Mouse (Mus musculus) frontal cortex, postnatal 25 days (tissue): ENCODE data around the gene Casz1.

Experiments
- DNase-seq, 2 experiments: peaks; one replicate each; pipeline ENCODE4 v3.0.0; 2022; ENCODE audit warnings: low spot score in 2 of 2

The Casz1 gene

DNA sequence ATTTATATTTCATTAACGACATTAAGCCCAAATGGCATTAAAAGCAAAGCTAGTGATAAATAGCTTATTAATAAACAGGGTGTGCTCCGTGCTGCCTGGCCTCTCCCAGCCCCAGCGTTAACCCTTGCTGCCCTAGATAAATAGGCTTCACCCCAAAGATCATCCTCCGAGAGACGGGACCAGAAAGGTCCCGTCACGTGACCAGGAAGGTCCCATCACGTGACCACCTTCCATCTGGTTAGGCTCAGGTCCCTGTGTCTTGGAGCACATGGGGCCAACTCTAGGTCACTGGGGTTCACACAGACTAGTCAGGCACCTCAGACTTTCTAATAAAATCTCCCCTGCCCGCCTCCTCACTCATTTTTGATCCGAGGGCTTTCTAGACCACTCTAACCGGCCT lies 42.5 kb downstream of the Casz1 start:
- DNase-seq, result no peak

DNA sequence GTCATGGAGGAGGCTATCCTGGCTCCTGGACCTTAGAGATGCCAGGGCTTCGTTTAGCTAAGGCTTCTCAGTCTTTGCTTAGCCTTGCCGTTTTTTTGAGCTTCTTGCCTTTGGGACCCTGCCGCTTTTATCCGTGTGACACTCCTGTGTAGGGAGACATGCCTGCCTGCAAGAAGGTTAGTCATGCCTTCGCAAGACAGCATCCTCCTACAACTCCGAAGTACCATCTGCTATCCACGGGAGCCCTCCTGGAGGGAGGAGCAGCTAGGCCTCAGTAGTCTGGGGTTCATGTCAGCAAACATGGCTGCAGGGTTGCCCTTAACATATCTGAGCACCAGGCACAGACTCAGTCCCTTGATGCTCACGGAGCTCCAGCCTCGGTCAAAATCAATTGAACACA lies 43.4 kb downstream of the Casz1 start:
- no peak for DNase-seq

DNA sequence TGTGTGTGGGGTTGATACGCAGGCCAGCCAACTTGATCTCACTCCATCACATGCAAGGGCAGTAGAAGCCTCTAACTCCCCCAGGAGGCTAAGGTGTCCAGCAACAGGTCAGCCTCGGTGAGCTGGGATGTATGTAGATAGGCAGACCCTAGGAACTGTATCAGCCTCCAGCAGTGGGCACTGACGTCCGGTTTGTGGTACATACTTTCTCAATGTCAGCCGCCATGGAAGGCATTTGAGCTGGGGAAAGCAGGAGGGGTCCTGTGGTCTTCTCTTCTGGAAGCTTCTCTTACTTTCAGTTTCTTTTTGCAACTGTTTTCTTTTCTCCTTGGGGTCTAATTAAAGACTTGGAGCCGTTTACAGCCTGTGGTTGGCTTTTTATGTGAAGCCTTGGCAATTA lies 45.2 kb downstream of the Casz1 start:
- DNase-seq, result no peak

DNA sequence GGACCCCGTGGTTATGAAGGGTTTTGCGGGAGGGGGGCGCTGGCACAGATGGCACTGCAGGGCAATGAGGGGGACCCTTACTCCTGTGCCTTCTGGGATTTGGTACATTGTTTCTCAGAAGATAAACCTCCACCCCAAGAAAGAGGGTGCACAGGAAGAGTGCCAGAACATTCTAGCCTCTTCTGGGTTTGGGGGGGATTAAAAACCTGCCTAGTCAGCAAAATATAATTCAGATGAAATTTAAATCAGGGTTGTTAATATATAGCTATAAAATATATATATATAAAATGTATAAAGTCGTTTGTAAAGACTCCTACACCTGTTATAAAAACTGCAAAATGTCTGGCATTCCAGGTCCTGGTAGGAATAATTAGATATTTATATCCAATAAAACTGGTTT lies 48.8 kb downstream of the Casz1 start:
- no peak for DNase-seq

DNA sequence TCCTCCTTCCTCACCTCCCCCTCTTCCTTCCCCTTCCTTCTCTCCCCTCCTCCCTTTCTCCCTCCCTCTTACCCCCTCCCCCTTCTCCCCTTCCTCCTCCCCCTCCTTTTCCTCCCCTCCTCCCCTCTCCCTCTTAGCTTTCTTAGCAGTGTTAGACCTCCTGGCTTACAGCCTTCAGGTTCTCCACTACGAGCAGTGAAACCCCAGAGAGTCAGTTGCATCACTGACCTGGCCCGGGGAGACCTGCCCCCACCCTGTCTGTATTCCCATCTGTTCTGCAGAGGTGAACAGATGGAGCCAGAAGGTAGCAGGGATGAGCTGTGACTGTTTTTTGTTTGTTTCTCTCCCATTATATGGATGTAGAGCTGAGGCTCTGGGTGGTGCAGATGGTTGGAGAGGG lies 49.9 kb downstream of the Casz1 start:
- DNase-seq, result no peak

DNA sequence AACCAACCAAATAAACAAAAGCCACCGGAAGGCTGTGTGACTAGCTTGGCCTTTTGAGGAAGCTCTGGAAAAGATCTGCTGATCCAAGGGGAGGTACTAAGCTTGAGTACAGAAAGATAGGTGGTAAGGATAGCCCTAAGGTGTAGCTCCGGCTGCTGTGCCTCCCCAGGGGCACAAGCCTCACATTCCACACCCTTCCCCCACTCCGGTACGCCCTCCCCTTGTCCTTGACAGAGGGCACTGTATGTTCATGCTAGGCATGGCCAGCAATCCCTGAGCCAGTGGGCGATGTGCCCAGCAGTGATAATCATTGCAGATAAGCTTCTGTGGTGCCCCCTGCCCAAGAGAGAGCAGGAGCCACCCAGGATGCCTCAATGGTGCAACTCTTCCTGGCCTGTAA lies 51.3 kb downstream of the Casz1 start:
- no peak for DNase-seq

DNA sequence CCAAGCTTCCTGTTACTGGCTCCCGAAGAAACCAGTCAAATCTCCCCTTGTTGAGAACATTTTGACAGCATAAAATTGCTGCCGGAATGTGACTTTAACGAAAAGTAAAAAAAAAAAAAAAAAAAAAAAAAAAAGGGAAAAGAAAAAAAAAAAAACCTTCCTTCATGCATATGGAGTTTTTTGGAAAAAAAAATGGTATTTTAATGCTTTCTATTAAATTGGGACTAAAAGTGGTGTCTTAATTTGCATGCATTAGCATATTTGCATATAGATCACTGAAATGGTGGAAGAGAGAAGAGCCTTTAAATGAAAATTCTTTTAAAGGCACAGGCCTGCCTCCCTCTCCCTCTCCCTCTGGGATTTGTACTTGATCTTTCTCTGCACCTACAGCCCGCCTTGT lies 52.0 kb downstream of the Casz1 start:
- DNase-seq, result no peak

DNA sequence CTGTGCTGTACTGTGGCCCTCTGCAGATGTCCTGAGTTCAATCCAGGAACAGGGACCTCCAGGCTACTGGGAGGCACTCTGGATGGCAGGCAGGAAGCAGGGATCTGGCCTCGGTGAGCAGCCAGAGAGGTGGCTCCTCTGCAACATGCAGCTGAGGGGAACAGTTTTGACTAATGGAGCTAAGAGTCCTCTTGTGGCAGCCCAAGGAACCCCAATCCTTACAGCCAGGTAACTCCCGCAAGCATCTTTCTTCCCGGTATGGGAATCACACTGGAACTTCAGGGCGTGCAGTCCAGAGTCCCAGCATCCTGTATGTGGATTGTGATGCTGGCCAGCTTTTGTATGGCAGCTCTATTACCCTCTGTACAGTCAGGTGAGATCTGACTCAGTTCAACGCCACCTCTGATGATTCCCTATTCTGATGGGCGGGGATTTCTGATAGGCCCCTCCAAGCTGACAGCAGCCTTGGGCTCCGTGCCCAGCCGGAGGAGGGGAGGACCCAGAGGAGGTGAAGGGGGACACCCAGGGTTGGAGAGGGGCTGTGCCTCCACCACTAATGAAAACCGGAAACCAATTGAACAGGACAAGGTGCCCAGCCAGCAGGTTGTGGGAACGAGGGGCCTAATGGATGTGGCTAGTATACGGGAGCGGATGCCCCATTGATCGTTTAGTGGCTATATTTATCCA lies 53.3 kb downstream of the Casz1 start:
- no peak for DNase-seq

DNA sequence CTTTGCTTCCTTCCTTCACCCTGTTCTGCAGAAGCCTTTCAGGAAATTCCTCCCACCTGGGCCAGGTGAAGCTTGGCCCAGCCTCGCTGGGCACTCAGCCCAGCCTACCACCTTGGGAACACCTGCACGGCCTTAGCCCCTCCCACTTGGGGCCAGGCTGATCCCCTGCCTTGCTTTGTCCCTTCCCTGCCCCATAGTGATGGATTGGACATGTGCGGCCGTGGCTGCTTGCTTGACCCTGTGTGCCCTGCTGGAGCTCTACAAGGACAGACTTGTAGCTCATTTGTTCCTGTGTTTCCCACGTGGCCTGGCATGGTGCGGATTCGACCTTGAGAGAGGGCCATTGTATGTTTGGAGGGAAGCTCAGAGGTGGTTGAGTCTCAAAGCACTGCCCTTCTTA lies 54.0 kb downstream of the Casz1 start:
- no peak for DNase-seq

DNA sequence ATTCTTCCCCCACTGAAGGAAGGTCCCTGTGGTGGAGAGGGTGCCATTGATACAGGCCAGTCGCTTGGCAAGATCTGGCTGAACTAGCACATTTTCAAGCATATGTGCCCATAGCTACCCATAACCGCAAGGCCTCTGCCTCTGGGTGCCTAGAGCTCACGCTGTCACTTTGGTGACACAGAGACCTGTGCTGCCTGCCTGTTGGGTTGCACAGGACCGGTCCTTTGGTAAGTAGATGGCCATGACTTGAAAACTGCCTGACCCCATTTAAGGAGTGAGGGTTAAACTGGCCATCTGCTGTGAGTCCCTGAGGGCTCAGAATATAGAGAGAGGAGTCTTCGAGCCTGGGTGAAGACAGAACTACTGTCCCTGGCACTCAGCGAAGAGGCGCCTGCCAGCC lies 55.2 kb downstream of the Casz1 start:
- DNase-seq, result no peak

DNA sequence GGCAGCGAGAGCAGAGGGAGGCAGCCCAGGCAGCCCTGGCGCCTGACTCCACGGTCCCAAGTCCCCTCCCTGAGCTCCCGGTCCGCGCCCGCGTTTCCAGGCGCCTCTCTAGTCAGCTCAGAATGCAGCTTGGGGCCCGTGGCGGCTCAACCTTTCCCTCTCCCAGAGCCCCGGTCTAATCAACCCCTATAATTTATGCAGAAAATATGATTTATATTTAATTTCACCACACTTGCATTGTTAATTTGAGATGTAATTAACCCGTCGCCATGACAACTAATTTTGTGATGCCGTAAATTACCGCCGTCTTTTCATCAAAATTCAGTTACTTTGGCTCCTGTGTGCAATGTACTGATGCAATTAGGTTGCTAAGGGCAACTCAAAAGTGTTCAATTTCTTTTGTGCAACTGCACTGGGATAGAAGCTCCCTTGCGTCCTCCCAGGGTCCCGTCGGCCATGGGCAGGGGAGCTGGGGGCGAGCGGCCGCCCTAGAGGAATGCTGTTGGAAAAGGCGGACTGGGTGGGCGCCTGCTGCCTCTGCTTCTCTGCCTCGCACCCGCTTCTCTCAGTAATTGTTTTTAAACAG lies 55.8 kb downstream of the Casz1 start:
- no peak for DNase-seq

DNA sequence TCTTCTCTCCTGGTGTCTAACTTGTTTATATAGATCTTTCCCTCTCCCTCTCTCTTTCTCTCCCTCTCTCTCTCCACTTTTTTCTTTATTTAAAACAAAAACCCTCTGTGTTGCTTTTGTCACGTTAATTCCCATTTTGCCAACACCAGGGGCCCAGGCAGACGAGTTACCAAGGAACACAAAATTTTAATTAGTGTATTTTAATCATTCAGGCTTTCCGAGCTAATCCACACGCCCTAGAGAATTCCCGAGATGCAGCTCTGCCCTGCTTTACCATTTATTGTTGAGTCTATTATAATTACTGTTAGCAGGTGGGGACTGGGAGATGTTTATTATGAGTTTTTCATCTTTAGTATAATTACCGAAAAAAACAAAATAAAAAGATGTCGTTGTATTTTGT lies 56.4 kb downstream of the Casz1 start:
- no peak for DNase-seq

DNA sequence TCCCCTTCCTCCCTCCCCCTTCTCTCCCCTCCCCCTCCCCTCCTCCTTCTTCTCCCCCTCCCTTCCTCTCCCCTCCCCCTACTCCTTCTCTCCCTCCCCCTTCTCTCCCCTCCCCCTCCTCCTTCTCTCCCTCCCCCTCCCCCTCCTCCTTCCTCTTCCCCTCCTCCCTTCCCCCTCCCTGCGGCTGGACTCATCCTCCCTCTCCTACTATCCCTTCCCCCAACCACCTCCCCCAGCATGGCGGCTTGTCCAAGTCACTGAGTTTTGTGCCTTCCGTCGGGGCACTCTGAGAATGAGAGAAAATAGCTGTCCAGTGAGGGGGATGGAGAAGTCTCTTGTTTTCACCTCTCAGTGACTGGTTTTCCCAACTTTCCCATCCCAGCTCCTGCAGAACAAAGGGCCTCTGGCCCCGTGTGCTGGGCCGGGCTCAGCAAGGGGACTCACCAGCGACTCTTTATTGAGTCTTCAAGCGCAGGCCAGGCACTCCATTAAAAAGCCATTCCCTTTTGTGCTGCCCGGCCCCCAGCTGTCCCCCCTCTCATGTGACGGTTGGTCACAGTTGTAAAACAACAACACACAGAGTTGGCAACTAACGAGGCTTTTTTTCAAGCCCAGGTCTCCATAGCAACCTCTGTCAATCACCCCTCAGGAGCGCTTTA lies 62.7 kb downstream of the Casz1 start:
- no peak for DNase-seq

DNA sequence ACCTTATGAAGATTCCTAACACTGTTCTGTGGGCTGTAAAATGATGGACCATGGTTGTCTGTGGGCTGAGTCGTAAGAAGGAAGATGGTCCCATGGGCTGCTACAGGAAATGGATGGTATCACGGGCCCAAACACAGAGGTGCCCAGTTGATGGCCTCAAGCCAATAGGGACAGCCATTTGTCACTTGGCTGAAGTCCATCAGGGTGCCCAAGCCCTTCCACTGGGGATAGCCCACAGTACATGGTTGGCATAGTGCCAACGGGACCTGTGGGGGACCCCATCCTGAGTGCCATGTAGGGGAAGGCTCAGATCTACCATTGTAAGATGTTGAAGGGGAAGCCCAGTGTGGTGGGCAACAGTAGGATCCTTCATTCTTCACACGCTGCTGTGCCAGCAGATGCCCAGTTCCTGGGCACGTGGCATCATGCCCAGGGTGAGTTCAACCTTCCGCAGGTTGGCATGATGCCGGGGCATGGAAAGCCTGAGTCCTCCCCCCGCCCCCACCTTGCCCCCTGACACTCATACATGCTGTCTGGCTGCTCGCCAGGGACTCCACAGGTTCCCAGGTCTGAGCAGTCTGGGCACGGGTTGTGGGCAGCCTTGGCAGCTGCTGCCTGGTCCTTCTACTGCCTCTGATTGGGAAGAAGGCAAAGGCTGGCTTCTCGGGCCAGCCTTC lies 63.6 kb downstream of the Casz1 start:
- no peak for DNase-seq

DNA sequence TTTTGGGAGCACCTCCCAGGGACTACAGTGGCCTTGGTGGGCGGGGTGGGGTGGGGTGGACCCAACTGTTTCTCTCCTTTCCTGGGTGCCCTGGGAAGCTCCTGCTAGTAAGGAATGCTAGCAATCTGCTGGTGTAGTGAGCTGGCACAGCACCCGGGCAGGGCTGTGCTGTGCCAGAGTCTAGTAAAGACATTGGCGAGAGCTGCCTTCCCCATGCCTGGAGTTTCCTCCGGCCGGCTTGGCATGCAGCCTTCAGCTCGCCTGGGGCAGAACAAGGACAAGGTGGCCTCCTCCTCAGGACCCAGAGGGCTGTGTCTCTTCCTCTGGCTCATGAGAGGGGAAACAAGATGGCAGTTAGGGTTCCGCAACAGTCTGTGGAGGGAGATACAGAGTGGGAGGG lies 65.3 kb downstream of the Casz1 start:
- no peak for DNase-seq

DNA sequence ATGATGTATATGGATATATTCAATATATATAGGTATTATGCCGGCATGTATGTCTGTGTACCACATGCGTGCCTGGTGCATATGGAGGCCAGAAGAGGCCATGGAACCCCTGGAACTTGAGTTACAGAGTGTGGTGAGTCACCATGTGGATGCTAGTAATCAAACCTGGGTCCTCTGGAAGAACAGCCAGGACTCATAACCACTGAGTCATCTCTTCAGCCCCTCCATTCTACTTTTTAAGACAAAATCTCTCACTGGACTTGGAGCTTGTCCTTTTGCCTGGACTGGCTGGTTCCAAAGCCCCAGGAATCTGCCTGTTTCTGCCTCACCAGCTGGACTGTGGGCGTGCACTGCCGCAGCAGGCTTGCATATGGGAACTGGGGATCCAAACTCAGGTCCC lies 66.3 kb downstream of the Casz1 start:
- no peak for DNase-seq

DNA sequence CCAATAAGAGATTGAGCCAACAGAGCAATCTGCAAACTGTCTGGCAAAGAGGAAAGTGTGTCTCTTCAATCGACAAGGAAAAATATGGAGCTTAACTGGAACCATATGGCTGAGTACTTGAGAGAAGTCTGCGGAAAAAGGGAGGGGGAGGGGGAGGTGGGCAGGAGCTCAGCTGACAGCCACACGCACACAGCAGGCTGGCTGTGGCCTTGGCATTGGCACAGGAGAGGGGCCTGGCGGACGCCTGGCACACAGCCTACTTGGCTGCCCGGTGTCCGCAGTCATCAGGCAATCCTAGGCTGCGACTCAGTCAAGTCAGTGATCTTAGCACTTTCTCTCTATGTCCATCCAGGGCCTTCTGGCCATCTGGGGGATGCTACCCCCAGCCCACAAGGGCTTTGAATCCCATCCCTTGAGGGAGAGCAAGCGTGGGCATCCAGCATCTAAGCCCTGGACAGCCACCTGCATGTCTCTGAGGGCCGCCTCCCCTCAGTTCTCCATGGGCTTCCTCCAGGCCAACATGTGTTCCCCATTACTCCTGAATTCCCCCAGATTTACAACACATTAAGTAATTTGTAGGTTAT lies 67.6 kb downstream of the Casz1 start:
- DNase-seq, result no peak

DNA sequence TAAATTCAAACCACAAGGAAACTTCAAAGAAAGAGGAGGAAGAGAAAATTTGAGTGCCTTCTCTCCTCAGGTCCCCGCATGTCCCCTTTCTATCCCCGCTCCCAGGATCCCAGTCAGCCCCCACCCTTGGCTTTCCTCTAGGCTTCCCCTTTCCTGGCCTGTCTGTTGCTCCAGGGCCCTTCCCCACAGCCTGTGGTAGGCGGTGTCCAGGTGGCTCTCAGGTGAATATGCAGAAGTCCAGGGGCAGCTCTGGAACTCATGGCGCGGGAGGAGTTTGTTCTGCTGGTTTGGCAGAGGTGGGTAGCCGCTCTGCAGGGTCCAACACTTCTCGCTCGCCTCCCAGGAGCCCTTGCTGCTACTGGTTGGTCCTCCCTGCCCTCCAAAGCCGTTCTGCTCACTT lies 68.1 kb downstream of the Casz1 start:
- DNase-seq, result no peak

DNA sequence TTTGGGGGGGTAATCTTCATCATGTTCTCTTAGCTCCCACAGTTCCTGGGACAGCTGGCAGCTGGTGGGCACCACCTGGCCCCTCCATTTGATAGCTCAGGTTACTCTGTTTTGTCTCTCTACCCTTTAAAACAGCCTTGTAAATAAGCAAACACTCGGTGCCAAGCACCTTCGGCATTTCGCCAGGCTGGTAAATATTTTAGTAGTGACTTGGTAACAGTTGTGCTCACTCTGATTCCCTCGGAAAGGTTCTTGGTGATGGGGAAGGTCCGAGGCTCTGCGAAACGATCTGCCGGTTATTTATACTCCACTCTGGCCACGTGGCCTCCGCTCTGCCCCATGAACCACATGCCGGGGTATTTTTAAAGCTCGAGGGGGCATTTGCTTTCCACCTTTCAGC lies 68.6 kb downstream of the Casz1 start:
- no peak for DNase-seq

DNA sequence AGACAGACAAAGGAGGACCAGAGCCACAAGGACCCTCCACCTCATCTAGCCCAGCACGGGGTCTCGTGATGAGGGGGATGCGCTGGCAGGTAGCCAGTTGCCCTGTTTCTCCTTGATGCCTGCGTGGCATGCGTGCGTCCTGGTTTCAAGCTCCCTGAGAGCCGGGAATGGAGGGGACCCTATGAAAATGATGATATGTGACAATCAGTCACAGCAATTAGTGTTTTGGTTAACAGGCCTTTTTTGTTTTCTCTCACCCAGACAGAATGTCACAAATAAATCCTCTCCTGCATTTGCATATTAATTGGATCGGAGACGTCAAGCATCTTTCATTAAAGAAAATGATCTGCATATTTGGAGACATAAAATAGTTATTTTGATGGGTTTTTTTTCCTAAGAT lies 71.9 kb downstream of the Casz1 start:
- DNase-seq, result no peak

DNA sequence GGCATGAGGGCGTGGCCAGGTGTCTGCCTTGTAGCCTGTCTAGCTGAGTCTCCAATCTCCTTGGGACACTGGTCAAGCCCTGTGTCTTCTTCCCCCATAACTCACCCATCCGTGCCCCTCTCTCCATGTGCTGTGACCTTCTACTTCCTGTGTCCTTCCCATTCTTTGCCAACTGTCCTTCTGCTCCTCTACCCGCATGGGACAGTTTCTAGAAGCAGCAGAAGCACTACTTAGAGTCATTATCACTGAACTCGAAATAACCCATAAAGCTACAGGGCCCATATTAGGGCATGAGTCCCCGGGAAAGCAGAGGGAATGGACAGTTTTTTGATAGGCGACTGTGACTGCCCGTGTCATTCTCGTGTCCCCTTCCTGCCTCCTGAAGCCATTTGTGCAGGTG lies 72.6 kb downstream of the Casz1 start:
- no peak for DNase-seq

DNA sequence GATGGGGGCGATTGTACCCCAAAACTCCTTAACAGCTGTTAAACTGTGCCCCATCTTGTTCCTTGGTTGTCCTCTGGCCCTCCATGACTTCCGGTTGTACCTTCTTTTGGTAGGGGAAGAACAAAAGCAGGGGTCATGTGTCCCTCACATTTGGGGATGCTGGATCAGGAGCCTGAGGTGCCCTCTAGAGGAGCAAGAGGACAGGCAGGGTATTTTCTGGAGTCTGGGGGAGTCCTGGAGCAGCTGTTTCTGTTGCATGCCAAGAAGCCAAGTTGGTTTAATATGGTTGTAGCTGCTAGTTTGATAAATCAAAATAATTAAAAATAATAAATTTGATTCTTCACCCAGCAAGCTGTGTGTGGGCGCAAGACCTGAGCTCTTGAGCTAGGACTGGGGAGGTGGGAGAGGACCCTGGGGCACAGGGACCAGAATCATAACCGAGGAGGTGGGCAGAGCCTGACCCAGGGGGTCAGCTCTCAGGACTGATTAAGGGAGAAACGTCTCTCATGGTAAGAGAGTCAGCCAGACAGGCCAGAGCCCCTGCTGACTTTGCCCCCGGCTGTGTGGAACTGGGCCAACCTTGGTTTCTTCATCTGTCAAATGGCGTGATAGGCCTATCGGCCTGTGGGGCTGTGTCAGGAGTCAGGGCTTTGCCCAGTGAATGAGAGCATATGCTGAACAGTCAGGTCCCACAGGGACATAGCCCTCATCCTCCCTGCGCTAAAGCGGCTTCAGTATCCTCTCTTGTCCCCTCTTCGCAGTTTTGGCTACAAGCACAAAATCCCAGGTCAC lies 74.2 kb downstream of the Casz1 start:
- no peak for DNase-seq
